Comparison of ENCODE assay signal across 25 mouse cellular contexts in the genomic region with DNA sequence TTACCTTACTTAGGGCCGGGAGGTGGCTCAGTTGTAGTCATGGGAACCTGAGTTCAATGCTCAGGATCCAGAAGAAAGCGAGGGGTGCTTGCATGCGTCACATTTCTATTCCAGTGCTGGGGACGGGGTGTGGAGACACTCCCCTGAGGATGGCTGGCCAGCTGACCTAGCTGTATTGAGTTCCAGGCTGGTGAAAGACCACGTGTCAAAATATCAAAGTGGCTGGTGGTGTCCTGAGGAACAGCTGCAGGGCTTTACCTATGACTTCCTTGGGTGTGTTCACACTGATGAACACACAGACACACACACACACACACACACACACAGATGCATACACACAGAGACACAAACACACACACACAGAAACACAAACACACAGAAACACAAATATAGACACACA.
"Had no signal": no experiment of that assay in that cellular context is flagged by ENCODE, and none has a peak within 500 bp of the region (broad histone marks: within the 10 kb centered on the region; RNA-seq: fewer than 3 reads in every experiment).

No protein-coding gene starts in this region.

- H3K9me3 ChIP-seq: heart, embryonic 13.5 days; heart, embryonic 15.5 days; hindbrain, embryonic 13.5 days; hindbrain, embryonic 15.5 days; kidney, embryonic 15.5 days; limb, embryonic 12.5 days had no signal

- DNase-seq: gastrocnemius, postnatal 10 days; gastrocnemius, postnatal 25 days; heart, adult 11 months; heart, adult 2 months; heart, postnatal 14 days; heart, postnatal 36 days; kidney, adult 11 months; kidney, adult 2 months; kidney, adult 9 months; kidney, postnatal 14 days; kidney, postnatal 36 days; layer of hippocampus, postnatal 36 days; left cerebral cortex, postnatal 4 days; liver had no signal

- H3K27ac ChIP-seq: heart, adult 2 months; heart, embryonic 13.5 days; heart, embryonic 15.5 days; hindbrain, embryonic 13.5 days; hindbrain, embryonic 15.5 days; hindbrain, postnatal 0 days; kidney, embryonic 15.5 days; kidney, postnatal 0 days; limb, embryonic 12.5 days had no signal

- H3K4me2 ChIP-seq: heart, embryonic 11.5 days; heart, embryonic 13.5 days; heart, embryonic 15.5 days; hindbrain, embryonic 13.5 days; hindbrain, embryonic 15.5 days; kidney, embryonic 15.5 days; limb, embryonic 12.5 days; liver, embryonic 11.5 days had no signal

- H3K27me3 ChIP-seq: hindbrain, embryonic 15.5 days; limb, embryonic 12.5 days had no signal

- H3K36me3 ChIP-seq: heart, embryonic 13.5 days; heart, embryonic 15.5 days; hindbrain, embryonic 13.5 days; hindbrain, embryonic 15.5 days; kidney, embryonic 15.5 days; limb, embryonic 12.5 days had no signal

- H3K9ac ChIP-seq: heart, embryonic 13.5 days; heart, embryonic 15.5 days; hindbrain, embryonic 13.5 days; hindbrain, embryonic 15.5 days; kidney, embryonic 15.5 days; limb, embryonic 12.5 days had no signal

- ATAC-seq: hindbrain, postnatal 0 days; intestine, embryonic 16.5 days had no signal

- H3K4me3 ChIP-seq: heart, adult 2 months; heart, embryonic 13.5 days; heart, embryonic 15.5 days; hindbrain, embryonic 13.5 days; hindbrain, embryonic 15.5 days; kidney, embryonic 15.5 days; limb, embryonic 12.5 days had no signal
